Mouse (Mus musculus): Measurements from ENCODE around the gene Slc43a1. TPM values are rescaled to one million over a fixed set of nuclear protein-coding genes. Genes with fewer than 3 reads are reported as not detected.

Slc43a1 gene
- polyA plus RNA-seq, 1 experiment: 3.6 TPM

DNA sequence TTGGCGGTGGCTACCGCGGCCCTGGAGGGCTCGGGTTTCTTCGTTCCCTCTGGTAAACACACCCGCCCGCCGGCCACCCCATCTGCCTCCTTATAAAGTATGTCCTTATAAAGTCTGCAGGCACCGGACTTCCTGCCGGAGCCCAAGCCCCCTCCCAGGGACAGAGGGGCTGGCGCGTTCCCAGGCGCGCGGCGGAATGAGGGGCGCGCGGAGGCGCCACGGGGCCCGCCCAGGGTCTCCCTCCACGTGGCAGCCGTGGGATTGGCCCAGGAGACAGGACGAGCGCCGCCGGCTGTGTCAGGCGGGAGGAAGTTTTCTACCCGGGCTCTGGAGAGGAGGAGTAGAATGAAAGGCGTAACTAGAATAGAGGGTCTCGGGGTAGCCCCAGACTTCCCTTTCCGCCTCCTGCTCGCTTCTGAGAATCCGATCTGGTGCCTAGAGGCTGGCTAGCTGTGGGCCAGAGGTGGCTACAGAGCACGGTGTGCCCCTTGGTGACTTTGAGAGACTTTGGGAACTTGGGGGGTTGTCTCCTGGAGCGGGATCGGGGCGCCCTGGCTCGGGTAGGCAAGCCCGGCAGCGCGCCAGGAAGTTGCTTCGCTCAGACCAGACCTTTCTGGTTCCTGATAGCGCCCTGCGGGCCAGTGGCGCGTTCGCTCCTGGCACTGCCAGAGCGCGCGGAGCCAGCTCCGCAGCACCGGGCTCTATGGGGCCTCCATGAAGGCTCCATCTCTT lies 1.5 kb downstream of the Slc43a1 start:
- TF ChIP-seq CTCF (conservative IDR thresholded peaks at IDR 0.05; ENCODE audit: insufficient read depth, insufficient read length, low read depth, low read length) (no peak), POLR2A (IDR thresholded peaks at IDR 0.05; ENCODE audit: low read depth, low read length) (no peak)
- peaks cover 4% of the 10 kb centered on the region; the same call in 1 of the 2 replicates for H3K27me3 ChIP-seq (replicated peaks; ENCODE audit: control insufficient read depth, insufficient read depth, low read length)
- peak; percentile 59 for DNase-seq
- under 1% methylated on average over 54 of the region's 54 CpGs for WGBS
- no peaks in the 10 kb centered on the region for H3K36me3 ChIP-seq (ENCODE audit: control insufficient read depth, insufficient read depth, low read length)
- peak overlapping the region; percentile 58 for H3K4me3 ChIP-seq (ENCODE audit: insufficient read depth, low read depth, low read length)
- H3K27ac ChIP-seq (ENCODE audit: insufficient read depth, low read depth, low read length): 0 out of 2 replicates have a peak overlapping the region, but pooled peaks have one; percentile 36
- H3K4me1 ChIP-seq (ENCODE audit: control insufficient read depth, insufficient read depth, low read length): peaks cover 10% of the 10 kb centered on the region; the same call in 1 of the 2 replicates

DNA sequence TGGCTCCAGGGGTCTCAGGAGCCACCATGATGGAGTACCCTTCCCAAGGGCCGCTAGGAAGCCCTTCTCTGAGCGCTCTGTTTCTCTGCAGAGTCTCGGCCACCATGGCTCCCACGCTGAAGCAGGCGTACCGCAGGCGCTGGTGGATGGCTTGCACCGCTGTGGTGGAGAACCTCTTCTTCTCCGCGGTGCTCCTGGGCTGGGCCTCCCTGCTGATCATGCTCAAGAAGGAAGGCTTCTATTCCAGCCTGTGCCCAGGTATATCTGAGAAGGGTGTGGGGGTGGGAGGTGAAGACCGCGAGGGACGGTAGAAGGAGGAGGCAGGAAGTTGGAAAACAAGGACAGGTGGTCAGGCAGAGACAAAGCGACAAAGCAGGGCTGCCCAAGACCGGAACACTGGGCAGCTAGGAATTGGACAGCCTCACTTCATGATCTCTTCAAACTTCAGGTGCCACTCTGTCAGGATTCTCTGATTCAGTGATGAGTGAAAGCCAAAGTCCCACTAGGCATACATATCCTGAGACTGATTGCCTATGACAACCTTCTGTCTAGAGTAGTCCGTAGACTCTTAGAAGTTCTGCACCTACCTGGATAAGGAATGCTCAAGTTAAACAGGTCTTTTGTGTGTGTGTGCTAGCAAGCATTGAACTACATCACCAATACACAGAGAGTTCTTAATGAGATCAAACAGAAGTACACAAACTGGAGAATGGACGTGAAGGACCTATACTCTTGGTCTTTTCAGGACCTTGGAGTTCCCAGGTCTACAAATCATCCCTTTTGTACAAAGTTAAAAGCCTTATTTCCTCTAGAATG lies 2.3 kb downstream of the Slc43a1 start:
- Histone ChIP-seq H3K4me3 (ENCODE audit: insufficient read depth, low read depth, low read length) (peak overlapping the region; percentile 58; the same call in 1 of the 2 replicates), H3K27me3 (replicated peaks; ENCODE audit: control insufficient read depth, insufficient read depth, low read length) (peaks cover 4% of the 10 kb centered on the region; the same call in 1 of the 2 replicates), H3K36me3 (ENCODE audit: control insufficient read depth, insufficient read depth, low read length) (no peaks in the 10 kb centered on the region), H3K4me1 (ENCODE audit: control insufficient read depth, insufficient read depth, low read length) (peaks cover 10% of the 10 kb centered on the region; the same call in 1 of the 2 replicates), H3K27ac (ENCODE audit: insufficient read depth, low read depth, low read length) (no peak overlapping the region)
- DNase-seq: no peak
- no peak for TF ChIP-seq POLR2A (IDR thresholded peaks at IDR 0.05; ENCODE audit: low read depth, low read length)
- TF ChIP-seq CTCF (conservative IDR thresholded peaks at IDR 0.05; ENCODE audit: insufficient read depth, insufficient read length, low read depth, low read length): no peak
- 11% methylated on average over 17 of the region's 17 CpGs for WGBS

DNA sequence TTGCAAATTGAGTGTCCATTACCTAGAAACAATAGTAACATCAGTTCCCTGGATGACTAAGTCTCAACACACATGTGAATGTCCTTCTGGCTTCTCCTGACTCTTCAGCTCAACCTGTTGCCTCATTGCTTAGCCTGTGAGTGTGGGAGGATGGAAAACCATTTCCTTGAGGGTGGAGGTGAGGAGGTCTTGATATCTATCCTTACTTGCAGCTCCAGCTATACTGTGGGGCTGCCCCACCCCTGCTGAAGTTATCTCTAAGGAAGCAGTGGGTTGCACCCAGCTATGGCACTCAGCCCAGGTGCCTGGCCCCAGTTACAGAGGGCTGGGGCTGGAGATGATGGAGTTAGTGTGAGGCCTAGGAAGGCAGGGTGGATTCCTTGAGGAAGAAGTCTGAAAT lies 3.3 kb downstream of the Slc43a1 start:
- Histone ChIP-seq H3K36me3 (ENCODE audit: control insufficient read depth, insufficient read depth, low read length) (no peaks in the 10 kb centered on the region), H3K27me3 (replicated peaks; ENCODE audit: control insufficient read depth, insufficient read depth, low read length) (peaks cover 4% of the 10 kb centered on the region; the same call in 1 of the 2 replicates), H3K27ac (ENCODE audit: insufficient read depth, low read depth, low read length) (no peak overlapping the region), H3K4me1 (ENCODE audit: control insufficient read depth, insufficient read depth, low read length) (peaks cover 10% of the 10 kb centered on the region; the same call in 1 of the 2 replicates), H3K4me3 (ENCODE audit: insufficient read depth, low read depth, low read length) (no peak overlapping the region)
- no peak for TF ChIP-seq POLR2A (IDR thresholded peaks at IDR 0.05; ENCODE audit: low read depth, low read length)
- TF ChIP-seq CTCF (conservative IDR thresholded peaks at IDR 0.05; ENCODE audit: insufficient read depth, insufficient read length, low read depth, low read length): no peak
- DNase-seq: no peak

DNA sequence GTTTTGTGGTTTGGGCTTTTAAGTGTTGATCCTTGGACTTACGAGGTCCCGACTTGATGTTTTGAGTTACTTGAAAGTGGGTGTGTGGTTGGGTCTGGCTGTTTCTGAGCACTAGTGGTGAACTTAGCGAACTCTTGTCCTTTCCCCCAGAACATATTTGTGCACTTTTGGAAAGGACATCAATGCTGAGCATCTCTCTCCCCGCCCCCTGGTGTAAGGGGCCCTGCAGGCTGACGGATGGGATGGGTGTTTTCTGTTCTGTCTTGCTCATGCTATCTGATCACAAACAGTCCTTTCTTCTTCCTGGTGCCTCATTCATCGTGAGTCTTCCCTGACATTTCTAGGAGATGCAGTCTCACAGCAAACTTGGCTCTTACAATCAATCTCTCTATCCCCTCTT lies 5.0 kb downstream of the Slc43a1 start:
- Histone ChIP-seq H3K4me3 (ENCODE audit: insufficient read depth, low read depth, low read length) (no peak overlapping the region), H3K4me1 (ENCODE audit: control insufficient read depth, insufficient read depth, low read length) (peaks cover 10% of the 10 kb centered on the region; the same call in 1 of the 2 replicates), H3K27me3 (replicated peaks; ENCODE audit: control insufficient read depth, insufficient read depth, low read length) (peaks cover 4% of the 10 kb centered on the region; the same call in 1 of the 2 replicates), H3K36me3 (ENCODE audit: control insufficient read depth, insufficient read depth, low read length) (no peaks in the 10 kb centered on the region), H3K27ac (ENCODE audit: insufficient read depth, low read depth, low read length) (no peak overlapping the region)
- 79% methylated on average over 6 of the region's 6 CpGs for WGBS
- DNase-seq: no peak
- no peak for TF ChIP-seq CTCF (conservative IDR thresholded peaks at IDR 0.05; ENCODE audit: insufficient read depth, insufficient read length, low read depth, low read length)

DNA sequence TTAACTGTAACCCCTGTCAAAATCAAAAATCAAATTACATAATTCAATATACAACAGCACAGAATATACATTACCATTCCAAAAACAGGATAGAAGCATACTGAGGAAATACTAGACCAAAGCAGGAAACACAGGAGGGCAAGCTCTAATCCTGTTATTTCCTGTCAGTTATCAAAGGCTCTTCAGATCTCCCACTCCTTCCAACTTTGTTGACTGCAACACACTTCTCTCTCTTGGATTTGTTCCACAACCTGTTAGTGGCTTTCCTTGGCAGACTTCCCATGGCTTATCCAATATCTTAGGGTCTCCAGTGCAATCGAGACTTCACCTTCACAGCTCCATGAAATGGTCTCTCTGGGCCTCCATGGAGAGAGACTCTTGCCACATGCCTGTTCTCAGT lies 6.6 kb downstream of the Slc43a1 start:
- peaks cover 5% of the 10 kb centered on the region; the same call in 1 of the 2 replicates for H3K4me1 ChIP-seq (ENCODE audit: control insufficient read depth, insufficient read depth, low read length)
- peaks cover 4% of the 10 kb centered on the region; the same call in 1 of the 2 replicates for H3K27me3 ChIP-seq (replicated peaks; ENCODE audit: control insufficient read depth, insufficient read depth, low read length)
- no peak for DNase-seq
- WGBS: 71% methylated on average over 1 of the region's 1 CpGs
- TF ChIP-seq POLR2A (IDR thresholded peaks at IDR 0.05; ENCODE audit: low read depth, low read length): no peak
- TF ChIP-seq CTCF (conservative IDR thresholded peaks at IDR 0.05; ENCODE audit: insufficient read depth, insufficient read length, low read depth, low read length): no peak
- H3K27ac ChIP-seq (ENCODE audit: insufficient read depth, low read depth, low read length): no peak overlapping the region
- no peaks in the 10 kb centered on the region for H3K36me3 ChIP-seq (ENCODE audit: control insufficient read depth, insufficient read depth, low read length)
- H3K4me3 ChIP-seq (ENCODE audit: insufficient read depth, low read depth, low read length): no peak overlapping the region

DNA sequence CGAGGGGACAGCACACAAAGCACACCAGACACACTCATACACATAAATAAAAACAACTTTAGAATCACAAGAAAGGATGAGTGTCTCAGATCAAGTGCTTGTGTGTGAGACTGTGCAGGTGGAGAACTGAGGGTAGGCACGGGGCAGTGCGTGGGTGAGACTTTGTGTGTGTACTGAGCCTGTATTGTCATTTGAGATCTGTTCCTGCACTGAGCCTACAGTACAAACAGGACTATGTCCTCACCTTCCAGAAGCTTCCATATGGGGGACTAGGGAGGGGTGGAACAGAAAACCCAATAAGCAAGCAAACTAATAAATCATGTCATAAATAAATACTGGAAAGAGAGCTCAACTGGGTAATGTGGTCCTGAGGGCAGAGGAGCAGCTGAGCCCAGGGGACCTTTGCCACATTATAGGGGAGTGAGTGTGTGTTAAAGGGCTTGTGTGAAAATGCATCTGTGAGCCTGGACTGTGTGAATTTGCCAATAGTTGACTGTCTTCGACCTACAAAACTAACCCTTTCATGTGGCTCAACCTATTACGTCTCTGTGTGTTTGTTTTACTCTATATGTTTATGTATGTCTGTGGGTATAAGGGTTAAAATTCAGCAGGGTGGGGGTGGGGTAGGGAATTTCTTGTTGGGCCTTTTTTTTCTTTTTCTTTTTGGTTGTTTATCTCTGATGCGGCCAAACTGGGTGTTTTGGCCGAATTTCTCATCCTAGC lies 11.9 kb downstream of the Slc43a1 start:
- H3K27ac ChIP-seq (ENCODE audit: insufficient read depth, low read depth, low read length): no peak overlapping the region
- H3K27me3 ChIP-seq (replicated peaks; ENCODE audit: control insufficient read depth, insufficient read depth, low read length): no peaks in the 10 kb centered on the region
- TF ChIP-seq CTCF (conservative IDR thresholded peaks at IDR 0.05; ENCODE audit: insufficient read depth, insufficient read length, low read depth, low read length) (no peak), POLR2A (IDR thresholded peaks at IDR 0.05; ENCODE audit: low read depth, low read length) (no peak)
- H3K4me1 ChIP-seq (ENCODE audit: control insufficient read depth, insufficient read depth, low read length): peaks cover 3% of the 10 kb centered on the region; the same call in 1 of the 2 replicates
- no peak for DNase-seq
- 60% methylated on average over 7 of the region's 7 CpGs for WGBS
- H3K36me3 ChIP-seq (ENCODE audit: control insufficient read depth, insufficient read depth, low read length): no peaks in the 10 kb centered on the region
- H3K4me3 ChIP-seq (ENCODE audit: insufficient read depth, low read depth, low read length): no peak overlapping the region
